Mouse (Mus musculus) layer of hippocampus, adult 9-11 months (tissue): ENCODE measurements around the gene Usp29.
"Not testable (repeated sequence)": the region's sequence is repeated elsewhere in the genome, so short reads cannot be mapped to it uniquely, and the experiment has no call there.

Experiments
- DNase-seq: peaks from one replicate; pipeline ENCODE4 v3.0.0; 2022

Gene Usp29

GRCm38 (mm10) chr7:6879512-6880164 is 149.3 kb downstream of the Usp29 start:
- no peak for DNase-seq

- not testable (repeated sequence) for DNase-seq
Observed at GRCm38 (mm10) chr7:6880918-6881317, 150.5 kb downstream of the Usp29 start.

- peak; percentile 16 for DNase-seq
Observed at GRCm38 (mm10) chr7:6881473-6882046, 151.2 kb downstream of the Usp29 start.

- no peak for DNase-seq
Observed at GRCm38 (mm10) chr7:6883376-6884147, 153.2 kb downstream of the Usp29 start.

- no peak for DNase-seq
Observed at GRCm38 (mm10) chr7:6885416-6885815, 155.0 kb downstream of the Usp29 start.

- no peak for DNase-seq
Observed at GRCm38 (mm10) chr7:6886896-6887295, 156.5 kb downstream of the Usp29 start.

- DNase-seq, result no peak
Observed at GRCm38 (mm10) chr7:6889871-6890270, 159.5 kb downstream of the Usp29 start.

- no peak for DNase-seq
Observed at GRCm38 (mm10) chr7:6891206-6891605, 160.8 kb downstream of the Usp29 start.

- DNase-seq, result not testable (repeated sequence)
Observed at GRCm38 (mm10) chr7:6897021-6897420, 166.6 kb downstream of the Usp29 start.

- no peak for DNase-seq
Observed at GRCm38 (mm10) chr7:6900672-6901071, 170.3 kb downstream of the Usp29 start.

GRCm38 (mm10) chr7:6903489-6903888 is 173.1 kb downstream of the Usp29 start:
- DNase-seq, result no peak

GRCm38 (mm10) chr7:6910527-6910926 is 180.1 kb downstream of the Usp29 start:
- DNase-seq, result no peak

GRCm38 (mm10) chr7:6911731-6912130 is 181.4 kb downstream of the Usp29 start:
- no peak for DNase-seq

- no peak for DNase-seq
Observed at GRCm38 (mm10) chr7:6913439-6914380, 183.3 kb downstream of the Usp29 start.

GRCm38 (mm10) chr7:6917126-6917525 is 186.7 kb downstream of the Usp29 start:
- no peak for DNase-seq

GRCm38 (mm10) chr7:6918267-6918666 is 187.9 kb downstream of the Usp29 start:
- peak; percentile 77 for DNase-seq

- no peak for DNase-seq
Observed at GRCm38 (mm10) chr7:6919131-6919870, 188.9 kb downstream of the Usp29 start.

GRCm38 (mm10) chr7:6923515-6923914 is 193.1 kb downstream of the Usp29 start:
- peak; percentile 34 for DNase-seq

GRCm38 (mm10) chr7:6925926-6926730 is 195.8 kb downstream of the Usp29 start:
- DNase-seq, result peak; percentile 38

- DNase-seq, result no peak
Observed at GRCm38 (mm10) chr7:6926731-6926995, 196.3 kb downstream of the Usp29 start.

GRCm38 (mm10) chr7:6929286-6929685 is 198.9 kb downstream of the Usp29 start:
- DNase-seq, result no peak

GRCm38 (mm10) chr7:6934741-6935140 is 204.4 kb downstream of the Usp29 start:
- DNase-seq, result no peak
